Mouse (Mus musculus) heart, embryonic 16.5 days (tissue): ENCODE measurements around the gene Prx. TPM values are rescaled to one million over a fixed set of nuclear protein-coding genes. Genes with fewer than 3 reads are reported as not detected.

ENCODE experiments used
- ATAC-seq: fragments of 200-750 bp; cut with Nextera tagmentation; replicated peaks from 2 replicates; pipeline ENCODE4 v1.8.0; 2017; ENCODE audit warnings: moderate number of reproducible peaks; ENCODE audit not compliant: insufficient read depth, low FRiP score; ENCODE audit errors: extremely low read depth
- H3K27ac ChIP-seq: fragments of 300-500 bp; sonication (generic); 2 replicates; pipeline ENCODE4 v1.5.1; 2014; ENCODE audit warnings: mild to moderate bottlenecking, low read length, control low read depth, moderate library complexity
- H3K27me3 ChIP-seq: fragments of 300-500 bp; sonication (generic); 2 replicates; pipeline ENCODE4 v1.6.1; 2014; ENCODE audit warnings: low read length, mixed read lengths; ENCODE audit not compliant: control insufficient read depth, insufficient read depth
- H3K36me3 ChIP-seq: fragments of 300-500 bp; sonication (generic); 2 replicates; pipeline ENCODE4 v1.6.1; 2014; ENCODE audit not compliant: control insufficient read depth, insufficient read depth
- H3K4me1 ChIP-seq: fragments of 300-500 bp; sonication (generic); 2 replicates; pipeline ENCODE4 v1.6.1; 2014; ENCODE audit warnings: low read length, mixed read lengths; ENCODE audit not compliant: control insufficient read depth, insufficient read depth
- H3K4me2 ChIP-seq: fragments of 300-500 bp; sonication (generic); 2 replicates; pipeline ENCODE4 v1.6.1; 2014; ENCODE audit warnings: low read depth, mild to moderate bottlenecking, control low read depth, low read length
- H3K4me3 ChIP-seq: fragments of 300-500 bp; sonication (generic); 2 replicates; pipeline ENCODE4 v1.5.1; 2014; ENCODE audit warnings: mild to moderate bottlenecking, control low read depth, low read length
- H3K9ac ChIP-seq: fragments of 300-500 bp; sonication (generic); 2 replicates; pipeline ENCODE4 v1.6.1; 2014; ENCODE audit warnings: low read length, control low read depth
- H3K9me3 ChIP-seq: fragments of 300-500 bp; sonication (generic); replicated peaks from 2 replicates; pipeline ENCODE4 v1.6.1; 2016; ENCODE audit warnings: low read length; ENCODE audit not compliant: control insufficient read depth
- WGBS: fragments of 180-500 bp; shearing (Covaris S2); extraction: QIAGEN DNeasy Blood & Tissue Kit; methylation state at CpG from one replicate; pipeline ENCODE4 v1.1.7; 2014; 5-methylcytosine and 5-hydroxymethylcytosine counted together
- polyA plus RNA-seq: library from polyadenylated mRNA; unstranded; fragments of >200 nt; fragmentation: Nextera tagmentation; extraction: Ambion mirVana; gene quantifications from 2 replicates; pipeline ENCODE4 v1.2.1, GENCODE M21; 2015

Gene Prx
- 1.7 and 2.7 TPM in 2 replicates for polyA plus RNA-seq

- H3K9ac ChIP-seq = no peak within 1 kb of the TSS
- H3K9me3 ChIP-seq = no peaks in the 10 kb centered on the region
- no peaks in the 10 kb centered on the region for H3K27me3 ChIP-seq
- no peak within 1 kb of the TSS for H3K27ac ChIP-seq
- peaks cover 10% of the 10 kb centered on the region for H3K4me1 ChIP-seq
- ATAC-seq = no peak
- H3K36me3 ChIP-seq = no peaks in the 10 kb centered on the region
- no peak within 1 kb of the TSS for H3K4me3 ChIP-seq
- 56% methylated on average over 3 of the region's 3 CpGs for WGBS
- H3K4me2 ChIP-seq = no peak within 1 kb of the TSS
Measured at GRCm38 (mm10) chr7:27499036-27499435, at the start of gene Prx. Prx (plus strand) TSS chr7:27499324.

GRCm38 (mm10) chr7:27451359-27451758 is 47.8 kb upstream of the Prx start:
- Histone ChIP-seq H3K4me1 (peaks cover 11% of the 10 kb centered on the region), H3K9me3 (no peaks in the 10 kb centered on the region), H3K4me2 (no peak overlapping the region), H3K9ac (no peak overlapping the region), H3K4me3 (no peak overlapping the region), H3K27ac (no peak overlapping the region), H3K27me3 (peaks cover 2% of the 10 kb centered on the region), H3K36me3 (no peaks in the 10 kb centered on the region)
- no peak for ATAC-seq
- 90% methylated on average over 2 of the region's 2 CpGs for WGBS

DNA sequence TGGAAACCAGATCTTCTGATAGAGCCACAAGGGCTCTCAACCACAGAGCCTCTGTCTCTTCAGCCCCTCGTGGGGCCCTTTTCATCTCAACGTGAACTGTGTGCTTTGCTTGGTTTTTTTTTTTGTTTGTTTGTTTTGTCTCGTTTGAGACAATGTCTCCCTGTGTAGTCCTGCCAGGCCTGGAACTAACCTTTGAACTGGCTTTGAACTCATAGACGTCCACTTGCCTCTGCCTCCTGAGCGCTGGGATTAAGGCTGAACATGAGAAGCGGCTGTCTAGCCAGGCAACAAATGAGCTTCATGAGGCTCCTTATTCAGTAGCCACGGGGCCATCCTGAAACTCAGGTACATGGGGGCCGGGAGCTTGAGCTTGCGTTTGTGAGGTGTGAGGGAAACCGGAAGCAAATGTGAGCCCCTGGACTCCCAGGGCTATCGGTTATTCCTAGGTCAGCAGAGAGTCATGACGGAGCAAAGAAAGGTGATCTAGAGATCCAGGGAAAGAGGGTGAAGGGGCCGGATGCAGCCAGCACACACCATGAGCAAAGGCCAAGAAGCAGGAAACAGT is 46.8 kb upstream of the Prx start:
- ATAC-seq = no peak
- Histone ChIP-seq H3K4me3 (no peak overlapping the region), H3K27ac (no peak overlapping the region), H3K9me3 (no peaks in the 10 kb centered on the region), H3K4me1 (0 out of 2 replicates have a peak, but pooled peaks cover 6% of the 10 kb centered on the region), H3K4me2 (no peak overlapping the region), H3K36me3 (no peaks in the 10 kb centered on the region), H3K27me3 (no peaks in the 10 kb centered on the region), H3K9ac (no peak overlapping the region)
- WGBS = 57% methylated on average over 13 of the region's 13 CpGs

GRCm38 (mm10) chr7:27454461-27455121 is 44.5 kb upstream of the Prx start:
- Histone ChIP-seq H3K9ac (no peak overlapping the region), H3K9me3 (no peaks in the 10 kb centered on the region), H3K27me3 (no peaks in the 10 kb centered on the region), H3K27ac (no peak overlapping the region), H3K4me1 (no peaks in the 10 kb centered on the region), H3K36me3 (no peaks in the 10 kb centered on the region), H3K4me3 (no peak overlapping the region), H3K4me2 (no peak overlapping the region)
- no peak for ATAC-seq
- WGBS = 63% methylated on average over 10 of the region's 10 CpGs

DNA sequence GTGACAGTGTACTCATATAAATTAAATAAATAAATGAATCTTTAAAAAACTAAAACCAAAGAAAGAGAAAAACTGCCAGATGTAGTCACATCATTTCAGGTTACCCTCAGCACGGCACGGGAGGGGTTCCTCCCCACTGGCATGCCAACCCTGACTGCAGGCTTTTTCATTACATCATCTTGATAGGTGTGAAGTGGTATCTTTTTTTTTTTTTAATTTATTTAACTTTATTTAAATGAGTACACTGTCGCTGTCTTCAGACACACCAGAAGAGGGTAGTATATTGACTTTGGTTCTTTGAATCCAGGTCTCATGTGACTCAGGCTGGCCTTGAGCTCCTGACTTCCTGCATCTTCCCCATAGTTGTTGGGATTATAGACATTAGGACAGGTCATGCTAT is 43.9 kb upstream of the Prx start:
- 90% methylated on average over 3 of the region's 3 CpGs for WGBS
- no peaks in the 10 kb centered on the region for H3K4me1 ChIP-seq

DNA sequence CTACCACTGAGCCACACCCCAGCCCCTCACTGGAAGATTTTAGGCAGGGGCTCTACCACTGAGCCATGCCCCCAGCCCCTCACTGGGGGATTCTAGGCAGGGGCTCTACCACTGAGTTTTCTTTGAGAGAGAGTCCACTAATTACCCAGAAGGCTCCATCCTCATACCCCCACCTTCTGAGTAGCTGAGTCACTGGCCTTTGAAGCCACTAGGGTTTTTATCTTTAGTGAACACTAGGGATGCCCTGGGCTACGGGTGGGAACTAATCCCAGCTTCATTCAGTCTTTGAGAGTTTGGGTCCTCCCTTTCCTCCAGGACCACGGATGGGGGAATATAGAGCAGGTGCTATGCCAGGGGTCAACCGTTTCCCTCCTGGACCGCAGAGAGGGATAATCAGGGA is 40.5 kb upstream of the Prx start:
- H3K36me3 ChIP-seq = no peaks in the 10 kb centered on the region
- WGBS = 85% methylated on average over 4 of the region's 4 CpGs
- H3K4me2 ChIP-seq = no peak overlapping the region
- H3K27ac ChIP-seq = no peak overlapping the region
- no peaks in the 10 kb centered on the region for H3K4me1 ChIP-seq
- no peak overlapping the region for H3K9ac ChIP-seq
- no peaks in the 10 kb centered on the region for H3K9me3 ChIP-seq
- ATAC-seq = no peak
- H3K4me3 ChIP-seq = no peak overlapping the region
- H3K27me3 ChIP-seq = no peaks in the 10 kb centered on the region

More for the DNA sequence above, 43.9 kb upstream of the Prx start:
- Histone ChIP-seq H3K27me3 (no peaks in the 10 kb centered on the region), H3K4me3 (no peak overlapping the region), H3K9ac (no peak overlapping the region), H3K36me3 (no peaks in the 10 kb centered on the region), H3K9me3 (no peaks in the 10 kb centered on the region), H3K27ac (no peak overlapping the region), H3K4me2 (no peak overlapping the region)
- no peak for ATAC-seq

GRCm38 (mm10) chr7:27459640-27460039 is 39.5 kb upstream of the Prx start:
- Histone ChIP-seq H3K36me3 (no peaks in the 10 kb centered on the region), H3K27ac (no peak overlapping the region), H3K9ac (no peak overlapping the region), H3K4me1 (no peaks in the 10 kb centered on the region), H3K4me3 (no peak overlapping the region), H3K4me2 (no peak overlapping the region), H3K27me3 (no peaks in the 10 kb centered on the region), H3K9me3 (no peaks in the 10 kb centered on the region)
- no peak for ATAC-seq
- 65% methylated on average over 5 of the region's 5 CpGs for WGBS

DNA sequence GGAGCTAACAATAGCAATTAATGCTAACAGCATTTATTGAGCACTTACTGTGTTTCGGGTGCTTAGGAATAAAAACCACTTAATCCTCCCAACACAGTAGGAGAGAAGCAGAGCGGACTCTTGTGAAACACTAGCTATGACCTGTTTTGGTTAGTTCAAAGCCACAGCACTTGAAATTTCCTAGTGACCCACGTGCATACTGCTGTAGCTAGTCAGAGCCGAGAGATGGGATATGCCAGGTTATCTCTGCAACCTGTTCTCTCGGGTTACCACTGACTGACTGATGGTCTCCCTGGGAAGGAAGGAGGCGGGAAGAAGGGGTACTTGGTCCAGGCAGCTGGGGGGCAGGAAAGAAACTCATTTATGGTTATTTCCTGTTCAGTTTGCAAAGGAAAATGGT is 38.6 kb upstream of the Prx start:
- ATAC-seq = no peak
- 72% methylated on average over 6 of the region's 6 CpGs for WGBS
- no peaks in the 10 kb centered on the region for H3K4me1 ChIP-seq

GRCm38 (mm10) chr7:27467648-27468047 is 31.5 kb upstream of the Prx start:
- no peak for ATAC-seq
- Histone ChIP-seq H3K27ac (no peak overlapping the region), H3K36me3 (no peaks in the 10 kb centered on the region), H3K4me1 (no peaks in the 10 kb centered on the region; the same call in 1 of the 2 replicates), H3K27me3 (no peaks in the 10 kb centered on the region), H3K4me3 (no peak overlapping the region), H3K4me2 (no peak overlapping the region), H3K9me3 (no peaks in the 10 kb centered on the region), H3K9ac (no peak overlapping the region)
- 27% methylated on average over 4 of the region's 4 CpGs for WGBS

More for the DNA sequence above, 38.6 kb upstream of the Prx start:
- Histone ChIP-seq H3K27ac (no peak overlapping the region), H3K9me3 (no peaks in the 10 kb centered on the region), H3K27me3 (no peaks in the 10 kb centered on the region), H3K9ac (no peak overlapping the region), H3K36me3 (no peaks in the 10 kb centered on the region), H3K4me2 (no peak overlapping the region), H3K4me3 (no peak overlapping the region)
